Mouse (Mus musculus) ZHBTc4 (cell line): ENCODE results near the gene Slc22a21.

Experiments used
- DNase-seq: peaks from one replicate; pipeline ENCODE4 v3.0.0-alpha.2; 2011; ENCODE audit warnings: low read depth, low spot score

Slc22a21 gene

GRCm38 (mm10) chr11:53903781-53904533 is 76.2 kb downstream of the Slc22a21 start:
- peak; percentile 94 for DNase-seq

- DNase-seq = no peak
Measured at GRCm38 (mm10) chr11:53902741-53903140, 77.4 kb downstream of the Slc22a21 start.

- peak; percentile 23 for DNase-seq
Measured at GRCm38 (mm10) chr11:53900991-53901390, 79.1 kb downstream of the Slc22a21 start.

GRCm38 (mm10) chr11:53899981-53900380 is 80.2 kb downstream of the Slc22a21 start:
- peak; percentile 76 for DNase-seq
